Mouse (Mus musculus) forebrain, embryonic 16.5 days (tissue): ENCODE data around the gene Rps25. TPM values are rescaled to one million over a fixed set of nuclear protein-coding genes. Genes with fewer than 3 reads are reported as not detected.

ENCODE experiments used
- microRNA-seq: library from miRNA; unstranded; fragments of <30 nt; microRNA quantifications from one replicate; pipeline ENCODE4, GENCODE M21; 2017
- polyA plus RNA-seq: library from polyadenylated mRNA; unstranded; fragments of >200 nt; fragmentation: Nextera tagmentation; extraction: Ambion mirVana; gene quantifications from 2 replicates; pipeline ENCODE4 v1.2.1, GENCODE M21; 2015

The Rps25 gene
- polyA plus RNA-seq, 1 experiment from 2014 or later: 901 TPM

Small RNA genes within 50 kb of the gene (microRNA-seq; reads per million reads assigned to microRNA genes)
- not detected for gene Mir7085

Other genes starting within 250 kb of the Rps25 start
- 26.3 and 27.1 TPM in 2 replicates for gene Cbl, start 173.1 kb upstream of the Rps25 start, polyA plus RNA-seq
- gene Ccdc153, start 166.5 kb upstream of the Rps25 start, polyA plus RNA-seq: 0.48 TPM in 1 of 2 replicates, not detected in the other
- 0.53 and 0.73 TPM in 2 replicates for gene Pdzd3, start 155.7 kb upstream of the Rps25 start, polyA plus RNA-seq
- gene Nlrx1, start 138.5 kb upstream of the Rps25 start, polyA plus RNA-seq: 4.3 and 5.2 TPM in 2 replicates
- 16.9 and 21.8 TPM in 2 replicates for gene Abcg4, start 118.5 kb upstream of the Rps25 start, polyA plus RNA-seq
- 34.1 and 35.6 TPM in 2 replicates for gene Hinfp, start 101.5 kb upstream of the Rps25 start, polyA plus RNA-seq
- gene C2cd2l, start 86.9 kb upstream of the Rps25 start, polyA plus RNA-seq: 29.0 and 31.4 TPM in 2 replicates
- 35.2 and 35.7 TPM in 2 replicates for gene Dpagt1, start 81.1 kb upstream of the Rps25 start, polyA plus RNA-seq
- gene H2afx, start 72.4 kb upstream of the Rps25 start, polyA plus RNA-seq: 182 and 199 TPM in 2 replicates
- gene Hmbs, start 62.9 kb upstream of the Rps25 start, polyA plus RNA-seq: 64.3 and 64.7 TPM in 2 replicates
- gene Vps11, start 45.5 kb upstream of the Rps25 start, polyA plus RNA-seq: 46.5 and 47.0 TPM in 2 replicates
- 26.3 and 27.2 TPM in 2 replicates for gene Hyou1, start 27.6 kb upstream of the Rps25 start, polyA plus RNA-seq
- gene Slc37a4, start 10.3 kb upstream of the Rps25 start, polyA plus RNA-seq: 38.4 and 41.6 TPM in 2 replicates
- gene Trappc4, start 461 bp downstream of the Rps25 start, polyA plus RNA-seq: 322 and 334 TPM in 2 replicates
- 36.8 and 41.1 TPM in 2 replicates for gene Ccdc84, start 11.4 kb downstream of the Rps25 start, polyA plus RNA-seq
- not detected in 2 replicates for gene Foxr1, start 34.0 kb downstream of the Rps25 start, polyA plus RNA-seq
- not detected in 2 replicates for gene Upk2, start 47.8 kb downstream of the Rps25 start, polyA plus RNA-seq
- 13.8 and 15.0 TPM in 2 replicates for gene Bcl9l, start 75.7 kb downstream of the Rps25 start, polyA plus RNA-seq
- gene Cxcr5, start 154.7 kb downstream of the Rps25 start, polyA plus RNA-seq: not detected in 2 replicates
- gene Ddx6, start 197.8 kb downstream of the Rps25 start, polyA plus RNA-seq: 21.2 and 22.8 TPM in 2 replicates